Mouse (Mus musculus) kidney, postnatal 10 days (tissue): ENCODE results near the gene Rasl11b.

Source experiments
- DNase-seq: peaks from one replicate; pipeline ENCODE4 v3.0.0; 2021; ENCODE audit warnings: mixed read lengths

Gene Rasl11b

DNA sequence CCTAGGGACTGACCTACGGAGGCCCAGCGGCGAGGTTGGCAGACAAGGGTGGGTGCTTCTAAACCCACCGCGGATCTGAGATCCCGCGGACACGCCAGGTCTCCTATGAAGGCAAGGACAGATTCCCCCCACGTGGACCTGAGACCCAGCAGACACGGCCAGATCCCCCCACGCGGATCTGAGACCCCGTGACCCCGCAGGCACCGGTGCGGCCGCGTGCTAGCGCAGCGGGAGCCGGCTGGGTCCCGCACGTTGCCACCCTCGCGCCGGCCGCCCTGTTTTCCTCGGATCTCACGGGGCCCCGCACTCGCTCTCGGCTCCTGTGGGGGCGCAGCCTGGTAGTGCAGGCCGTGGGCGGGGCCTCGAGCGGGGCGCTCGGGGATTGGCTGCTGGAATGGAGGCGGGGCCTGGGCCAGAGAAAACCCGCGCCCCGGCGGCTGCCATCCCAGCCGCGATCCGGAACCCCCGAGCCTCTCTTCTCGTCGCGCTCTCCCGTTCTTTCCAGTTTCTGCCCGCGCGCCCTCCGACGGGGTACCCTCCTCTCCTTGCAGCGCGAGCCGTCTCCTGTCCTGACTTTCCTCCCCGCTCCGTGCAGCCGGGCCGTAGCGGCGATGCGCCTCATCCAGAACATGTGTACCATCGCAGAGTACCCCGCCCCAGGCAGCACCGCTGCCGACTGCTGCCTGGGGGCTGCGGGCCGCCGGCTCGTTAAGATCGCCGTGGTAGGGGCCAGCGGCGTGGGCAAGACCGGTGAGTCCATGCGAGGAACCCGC, at the start of gene Rasl11b:
Gene Rasl11b, plus strand, starts transcription at position 446 of the 773 bp plus-strand sequence.
- peak; percentile 98 for DNase-seq

GRCm38 (mm10) chr5:74147631-74148030, 47.5 kb upstream of the Rasl11b start:
- DNase-seq = no peak

DNA sequence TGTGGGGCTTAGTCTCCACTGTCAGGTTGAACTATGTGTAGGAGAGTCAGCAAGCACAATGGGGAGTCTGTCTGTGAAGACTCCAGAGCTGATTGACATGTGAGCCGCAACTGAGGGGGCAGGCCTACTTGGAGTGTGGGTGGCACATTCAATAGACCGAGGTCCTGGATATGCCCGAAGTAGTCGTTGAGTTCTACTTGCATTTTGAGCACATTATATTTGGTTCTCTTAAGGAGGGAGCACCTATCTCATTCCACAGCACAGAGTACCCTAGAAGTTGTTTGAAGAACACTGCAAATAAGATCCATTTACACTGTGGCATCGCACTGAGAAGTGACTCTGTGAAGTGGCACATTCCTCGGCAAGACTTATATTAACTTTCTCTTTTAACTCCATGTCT, 45.1 kb upstream of the Rasl11b start:
- DNase-seq = no peak

- no peak for DNase-seq
These were observed 43.3 kb upstream of the Rasl11b start for GRCm38 (mm10) chr5:74151774-74152173.

DNA sequence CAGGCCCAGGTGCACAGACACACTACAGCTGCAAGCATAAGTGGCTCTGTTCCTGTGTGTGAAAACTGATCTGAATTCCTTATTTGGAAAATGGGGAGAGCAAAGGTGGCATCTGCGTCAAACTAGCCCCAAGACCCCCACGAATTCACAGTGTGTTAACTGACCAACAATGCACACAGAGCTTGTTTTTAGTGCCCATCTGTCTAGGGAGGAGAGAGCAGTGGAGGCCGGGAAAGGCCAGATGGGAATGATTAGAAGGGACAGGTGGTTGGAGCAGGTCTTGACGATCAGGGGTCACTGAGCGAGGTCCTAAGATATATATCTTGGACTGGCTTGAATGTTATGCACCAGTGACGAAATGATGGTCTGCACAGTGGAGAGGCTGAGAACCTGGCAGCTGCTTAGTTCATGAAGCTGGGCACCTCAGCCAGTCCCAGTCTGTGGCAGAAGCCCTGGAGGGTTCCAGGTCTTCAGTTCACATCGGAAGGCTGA, 39.2 kb upstream of the Rasl11b start:
- no peak for DNase-seq

DNA sequence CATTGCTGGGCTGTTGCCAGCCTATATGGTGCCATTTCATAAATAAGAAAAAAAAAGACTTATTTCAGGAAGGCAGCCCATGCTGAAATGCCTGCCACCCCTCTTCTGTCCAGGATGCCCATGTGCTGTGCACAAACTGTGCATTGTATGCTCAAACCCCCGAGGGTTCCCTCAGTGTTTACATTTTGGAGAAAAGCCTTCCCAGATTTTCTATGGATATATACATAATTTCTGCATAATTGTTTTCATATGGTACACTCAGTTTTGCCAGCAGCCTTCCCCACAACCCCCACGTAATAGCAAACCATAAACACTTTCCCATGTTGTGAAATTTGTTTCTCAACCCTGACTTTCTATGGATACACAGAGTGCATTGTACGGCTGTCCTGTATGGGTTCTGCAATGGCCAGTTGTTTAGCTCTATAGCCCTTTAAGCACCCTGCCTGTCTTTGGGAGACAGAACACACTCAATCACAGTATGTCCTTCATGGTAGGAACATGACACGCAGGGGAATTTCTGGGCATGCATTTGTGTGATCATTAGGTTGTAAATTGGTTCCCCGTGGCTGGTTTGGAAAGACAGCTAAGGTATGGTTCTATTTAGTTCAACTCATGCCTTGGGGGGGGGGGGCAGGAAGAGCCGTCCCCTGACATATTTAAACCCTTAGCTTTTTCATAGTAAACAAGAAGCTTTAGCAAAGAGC, 36.0 kb upstream of the Rasl11b start:
- no peak for DNase-seq

GRCm38 (mm10) chr5:74159906-74160305, 35.2 kb upstream of the Rasl11b start:
- DNase-seq = no peak

- no peak for DNase-seq
These were observed 34.7 kb upstream of the Rasl11b start for GRCm38 (mm10) chr5:74160349-74160748.

GRCm38 (mm10) chr5:74161297-74161926, 33.7 kb upstream of the Rasl11b start:
- peak; percentile 78 for DNase-seq

DNA sequence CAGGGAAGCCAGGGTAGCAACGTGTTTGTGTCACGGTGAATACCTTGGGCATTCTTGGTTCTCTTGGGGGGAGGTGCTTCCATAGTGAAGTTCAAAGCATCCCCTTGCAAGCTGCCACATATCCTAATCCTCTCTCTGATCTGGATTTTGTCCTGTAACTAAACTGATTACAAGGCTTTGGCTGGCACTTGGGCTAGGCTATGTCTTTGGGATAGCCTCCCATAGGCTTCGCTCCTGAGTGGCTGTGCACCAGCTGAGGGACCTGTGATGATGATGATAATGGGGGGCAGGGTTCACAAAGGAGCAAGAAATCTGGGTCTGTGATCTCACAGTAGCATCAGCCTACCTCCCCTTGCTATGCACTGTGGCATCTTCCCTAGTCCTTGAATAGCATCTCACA, 33.1 kb upstream of the Rasl11b start:
- no peak for DNase-seq

DNA sequence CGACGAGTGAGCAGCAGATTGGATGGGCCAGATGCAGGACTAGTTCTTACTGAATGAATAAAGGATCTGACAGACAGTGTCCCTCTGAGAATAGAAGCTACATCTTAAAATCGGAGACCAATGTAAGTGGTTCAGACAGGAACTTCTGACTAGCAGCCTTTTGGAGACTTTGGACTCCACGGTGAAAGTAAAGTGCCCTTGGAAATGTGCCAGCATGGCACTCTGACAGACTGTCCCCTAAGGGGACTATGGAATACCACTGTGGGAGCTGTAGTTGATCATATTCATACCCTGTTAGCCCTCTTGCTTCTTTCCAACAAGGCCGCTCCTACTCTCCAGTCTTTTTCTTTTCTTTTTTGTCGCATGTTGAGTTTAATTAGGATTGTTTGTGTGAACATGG, 31.9 kb upstream of the Rasl11b start:
- peak; percentile 53 for DNase-seq

DNA sequence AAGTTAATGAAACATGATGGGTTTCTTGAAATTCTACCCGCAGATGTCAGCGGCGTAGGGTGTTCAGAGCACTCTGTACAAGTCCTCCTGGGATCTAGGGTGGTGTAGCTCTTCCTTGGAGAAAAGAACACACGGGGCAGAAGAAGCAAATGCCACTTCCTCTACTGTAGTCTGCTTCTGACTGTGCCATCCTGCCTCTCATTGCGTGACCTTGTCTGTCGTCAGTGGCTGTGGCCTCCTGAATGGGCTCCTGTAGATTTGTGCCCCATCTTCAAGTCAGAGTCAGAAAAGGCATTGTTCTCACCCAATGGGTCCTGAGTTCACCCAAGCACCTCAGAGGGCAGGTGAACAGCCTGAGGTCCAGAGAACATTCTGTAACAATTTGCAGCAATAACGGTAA, 30.5 kb upstream of the Rasl11b start:
- DNase-seq = no peak

DNA sequence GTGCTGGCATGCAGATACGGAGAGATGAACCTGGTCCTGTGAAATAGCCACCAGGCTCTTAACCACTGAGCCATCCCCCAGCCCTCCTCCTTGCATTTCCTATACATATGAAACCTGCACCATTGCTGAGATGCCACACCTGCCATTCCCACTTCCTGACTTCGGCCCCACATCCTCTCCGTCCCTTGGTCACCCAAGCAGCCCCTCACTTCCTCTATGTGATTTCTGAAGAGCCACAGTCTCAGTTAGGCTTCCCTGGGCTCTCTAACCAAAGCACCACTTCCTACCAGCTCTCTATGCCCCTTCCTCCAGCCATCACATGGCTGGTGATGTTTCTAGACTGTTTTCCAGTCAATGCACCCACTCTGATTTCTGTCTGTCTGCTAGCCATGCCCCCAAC, 28.4 kb upstream of the Rasl11b start:
- DNase-seq = no peak

DNA sequence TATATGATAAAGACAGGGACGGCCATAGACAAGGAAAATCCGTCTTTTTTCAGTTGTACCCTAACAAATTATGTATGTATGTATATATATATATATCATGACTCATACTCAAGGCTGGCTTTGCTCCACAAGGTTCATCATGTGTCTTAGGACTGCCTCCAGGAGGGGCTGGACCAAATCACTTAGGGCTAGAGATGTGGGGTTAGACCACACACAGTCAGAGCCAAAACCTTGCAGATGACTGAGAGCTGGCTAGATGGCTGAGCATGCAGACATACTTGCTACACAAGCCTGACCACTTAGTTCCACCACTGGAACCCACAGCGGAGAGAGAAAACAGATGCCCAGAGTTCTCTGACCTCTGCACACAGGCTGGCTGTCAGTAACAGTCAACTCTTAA, 27.0 kb upstream of the Rasl11b start:
- DNase-seq = no peak

DNA sequence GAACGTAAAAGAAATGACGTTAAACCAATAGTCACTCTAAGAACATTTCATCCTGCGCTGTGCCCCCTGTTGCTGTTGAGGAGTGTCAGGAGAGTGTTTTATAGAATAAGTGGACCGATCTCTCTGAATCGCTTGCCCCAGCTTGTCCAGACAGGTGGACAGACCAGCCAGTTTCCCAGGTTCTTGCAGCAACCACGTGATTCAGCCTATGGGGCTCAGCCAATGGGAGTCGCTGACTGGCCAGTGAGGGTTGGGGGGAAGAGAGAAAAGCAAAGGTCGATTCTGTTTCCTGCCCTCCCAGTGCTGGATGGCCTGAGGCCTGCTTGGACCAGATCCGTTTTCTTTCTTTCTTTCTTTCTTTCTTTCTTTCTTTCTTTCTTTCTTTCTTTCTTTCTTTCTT, 23.3 kb upstream of the Rasl11b start:
- DNase-seq = peak; percentile 58

DNA sequence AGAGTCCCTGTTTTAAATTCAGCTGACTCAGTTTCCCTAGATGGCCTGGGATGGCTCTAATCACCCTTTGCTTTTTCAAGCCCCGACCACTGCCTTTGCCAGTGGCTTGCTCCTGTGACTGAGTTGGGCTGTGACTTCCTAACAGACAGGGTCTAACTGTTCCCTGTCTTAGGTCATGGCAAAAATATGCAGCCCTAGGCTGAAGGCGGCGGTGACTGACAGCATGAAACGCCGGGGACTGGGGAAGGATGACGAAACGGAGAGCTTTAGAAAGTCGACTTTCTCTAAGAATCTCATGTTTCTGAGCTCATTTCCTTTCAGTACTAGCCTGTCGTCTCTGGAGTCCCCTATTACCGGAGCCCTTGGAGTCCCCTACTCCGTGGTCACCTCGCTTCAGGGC, 22.9 kb upstream of the Rasl11b start:
- peak; percentile 62 for DNase-seq

DNA sequence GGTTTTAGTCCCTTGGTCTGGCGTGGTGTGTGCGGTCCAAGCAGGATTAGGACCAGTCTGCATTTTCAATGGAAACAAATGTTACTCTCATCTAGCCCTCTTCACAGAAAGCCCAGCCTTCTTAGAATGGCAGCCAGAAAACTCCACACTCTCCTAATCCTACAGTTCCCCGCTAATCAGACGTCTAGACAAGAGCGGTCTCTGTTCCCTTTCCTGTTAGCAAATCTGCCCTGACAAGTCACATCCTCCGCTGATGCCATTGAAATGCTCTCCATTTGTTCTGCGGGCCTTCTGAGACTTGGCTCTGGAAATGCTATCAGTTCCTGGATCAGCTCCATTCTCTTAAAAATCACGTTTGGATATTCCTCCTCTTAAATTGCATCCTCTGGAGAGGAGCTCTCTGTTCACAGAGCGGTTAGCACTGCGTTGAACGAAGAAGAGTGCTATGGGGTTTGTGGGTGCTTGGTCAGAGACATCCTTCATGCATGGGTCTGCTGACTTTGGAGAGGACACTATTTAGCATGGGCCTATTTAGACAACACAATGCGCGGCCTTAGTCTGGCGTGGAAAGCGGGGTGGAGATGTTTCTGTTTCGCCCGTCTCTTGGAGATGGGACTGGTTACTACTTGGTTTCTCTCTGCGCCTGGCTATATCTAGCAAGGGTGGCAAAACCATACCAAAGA, 21.8 kb upstream of the Rasl11b start:
- DNase-seq = peak; percentile 55

DNA sequence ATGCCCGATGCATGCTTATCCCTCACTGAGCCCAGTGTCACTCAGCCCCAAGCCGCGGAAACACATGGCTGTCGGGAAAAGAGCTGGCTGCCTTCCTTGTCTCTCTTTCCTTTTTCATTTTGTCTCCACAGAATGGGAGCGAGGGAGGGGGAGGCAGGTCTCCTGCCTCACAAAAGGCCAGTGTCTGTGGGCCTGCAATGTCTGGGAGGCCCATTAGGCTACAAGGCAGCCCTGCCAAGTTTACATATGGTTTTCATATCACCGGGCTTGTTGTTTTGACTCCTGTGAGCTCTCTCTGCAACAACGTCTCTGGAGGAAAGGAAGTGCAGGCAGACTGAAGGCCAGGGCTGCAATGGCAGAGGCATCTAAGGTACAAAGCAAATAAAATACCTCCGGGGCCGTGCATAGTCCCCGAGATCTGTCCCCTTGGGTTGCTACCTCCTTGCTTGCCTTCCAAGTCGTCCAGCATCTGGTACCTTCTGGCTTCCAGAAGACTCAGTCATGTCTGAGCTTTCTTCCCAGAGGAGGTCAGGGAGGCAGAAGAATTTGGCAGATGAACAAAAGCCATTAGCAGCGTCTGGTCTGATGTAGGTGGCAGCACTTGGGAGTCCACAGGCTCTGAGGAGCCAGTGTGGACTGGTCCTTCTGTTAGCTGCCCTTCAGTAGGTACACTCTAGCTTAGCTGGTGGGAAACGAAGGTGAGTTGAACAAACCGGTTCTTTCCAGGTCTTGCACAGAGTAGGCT, 19.4 kb upstream of the Rasl11b start:
- DNase-seq = peak; percentile 38

DNA sequence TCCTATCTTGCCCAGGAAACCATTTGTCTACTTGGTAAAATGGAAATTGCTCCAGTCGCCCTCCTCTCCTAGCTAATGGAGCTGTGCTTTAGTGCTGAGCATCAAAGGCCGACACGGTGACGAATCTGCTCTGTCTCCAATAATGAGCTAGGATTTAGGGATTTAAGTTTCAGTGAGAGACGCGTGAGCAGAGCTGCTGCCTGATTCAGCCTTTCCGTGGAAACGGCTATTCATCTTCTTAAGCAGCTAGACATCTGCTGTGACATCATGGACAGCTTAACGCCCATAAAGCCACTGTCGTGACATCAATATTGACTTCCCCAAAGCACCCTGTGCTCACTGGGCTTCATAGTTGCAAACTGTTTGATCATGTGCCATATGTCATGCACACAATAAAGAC, 14.9 kb upstream of the Rasl11b start:
- no peak for DNase-seq

DNA sequence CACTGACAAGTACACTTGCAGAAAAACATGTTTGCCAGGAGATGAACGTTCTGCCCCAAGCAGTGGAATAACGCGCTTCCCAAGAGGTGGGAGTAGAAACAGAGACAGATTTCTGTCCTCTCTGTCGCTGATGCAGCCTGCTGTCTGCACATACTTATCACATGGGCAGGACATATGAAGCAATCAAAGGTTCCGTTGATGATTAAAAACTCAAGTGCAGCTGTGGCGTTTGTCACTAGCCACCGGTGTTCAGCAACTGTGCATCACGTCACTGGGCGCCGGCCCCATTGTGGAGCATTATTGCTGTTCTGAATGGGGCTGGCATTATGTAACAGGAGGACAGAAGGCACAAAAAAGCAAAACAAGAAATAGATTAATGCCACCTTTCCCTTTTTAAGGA, 12.0 kb upstream of the Rasl11b start:
- no peak for DNase-seq

DNA sequence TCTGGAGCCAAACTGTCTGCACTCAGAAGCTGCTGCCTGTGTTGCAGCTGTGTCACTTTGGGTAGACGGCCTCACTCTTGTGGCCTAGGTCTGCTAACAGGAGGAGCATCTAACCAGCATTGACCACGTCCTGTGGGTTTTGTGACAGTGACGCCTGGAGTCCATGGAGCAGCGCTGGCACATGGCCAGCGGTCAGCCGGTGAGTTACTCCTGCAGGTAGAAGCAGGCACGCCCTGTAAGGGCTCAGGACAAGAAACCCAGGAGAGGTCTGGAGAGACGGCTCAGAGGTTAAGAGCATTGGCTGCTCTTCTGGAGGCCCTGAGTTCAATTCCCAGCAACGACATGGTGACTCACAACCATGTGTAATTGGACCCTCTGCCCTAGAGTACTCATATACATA, 10.5 kb upstream of the Rasl11b start:
- DNase-seq = no peak

GRCm38 (mm10) chr5:74188076-74188475, 7.0 kb upstream of the Rasl11b start:
- no peak for DNase-seq

GRCm38 (mm10) chr5:74188886-74189285, 6.2 kb upstream of the Rasl11b start:
- no peak for DNase-seq
